Mouse (Mus musculus) layer of hippocampus, postnatal 36 days (tissue): ENCODE measurements around the gene Tmem88. TPM values are rescaled to one million over a fixed set of nuclear protein-coding genes. Genes with fewer than 3 reads are reported as not detected.

Experiments used
- DNase-seq, 2 experiments: peaks; one replicate each; pipeline ENCODE4 v3.0.0; 2022
- total RNA-seq, 2 experiments: library from RNA; stranded (reverse); gene quantifications; 2 replicates each; pipeline ENCODE4 v1.2.3; 2021

Gene Tmem88
- total RNA-seq = 1 to 10 TPM; 1.8 to 2.6 TPM

DNA sequence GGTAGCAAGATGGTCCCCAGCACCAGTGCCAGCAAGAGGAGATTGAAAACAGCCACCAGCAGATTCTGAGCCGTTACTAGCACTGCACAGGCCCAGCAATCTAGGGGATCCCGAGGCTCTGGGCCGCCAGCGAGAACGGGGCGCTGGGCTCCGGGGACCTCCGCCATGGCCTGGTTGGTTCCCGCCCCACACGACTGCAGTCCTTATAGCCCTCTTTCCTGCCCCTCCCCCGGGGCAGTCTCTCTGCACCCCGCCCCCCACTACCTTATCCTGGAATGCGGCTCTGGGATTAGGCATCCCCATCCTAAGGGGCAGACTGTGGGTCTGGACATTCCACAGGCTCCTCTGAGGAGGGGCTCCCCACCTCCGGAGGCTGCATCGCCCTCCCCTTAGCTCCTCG is at the start of gene Tmem88:
Gene Tmem88 (minus strand): TSS at position 176 of the 400 bp plus-strand sequence.
- no peak for DNase-seq

GRCm38 (mm10) chr11:69447299-69447698 is 49.3 kb upstream of the Tmem88 start:
- no peak for DNase-seq

DNA sequence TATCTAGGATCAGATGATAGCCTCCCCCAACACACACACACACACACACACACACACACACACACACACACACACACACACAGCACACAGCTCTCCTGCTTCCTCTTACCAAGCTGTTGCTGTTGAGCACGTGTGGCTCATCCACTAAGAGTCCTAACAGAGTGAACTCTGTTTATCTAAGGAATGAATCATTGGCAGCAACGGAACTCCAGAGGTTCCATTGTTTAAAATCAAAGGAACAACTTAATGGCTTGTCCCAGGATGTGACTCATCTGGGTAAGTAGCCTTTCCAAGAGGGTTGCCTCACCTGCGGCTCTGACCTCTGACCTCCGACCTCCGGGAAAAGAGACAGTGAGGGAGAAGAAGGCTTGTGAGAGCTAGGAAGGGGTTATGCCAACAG is 45.3 kb upstream of the Tmem88 start:
- DNase-seq = no peak

GRCm38 (mm10) chr11:69437291-69437690 is 39.3 kb upstream of the Tmem88 start:
- no peak for DNase-seq

DNA sequence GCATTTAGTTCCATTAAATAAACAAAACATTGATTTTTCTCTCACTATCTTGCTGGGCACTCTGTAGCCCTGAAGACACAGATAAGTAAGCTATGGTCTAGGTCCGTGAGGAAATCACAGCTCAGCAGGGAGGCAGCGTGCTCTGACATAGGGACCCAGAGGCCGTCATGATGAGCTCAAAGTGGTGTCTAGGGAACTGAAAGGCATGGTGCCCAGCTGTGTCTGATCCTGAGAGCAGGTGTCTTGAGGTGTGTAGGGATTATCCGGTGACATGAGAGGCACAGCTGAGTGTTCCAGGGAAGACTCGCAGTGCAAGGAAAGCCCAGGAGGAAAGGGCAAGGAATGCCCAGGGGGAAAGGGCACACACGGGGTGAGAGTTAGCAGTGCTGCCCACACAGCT is 35.2 kb upstream of the Tmem88 start:
- DNase-seq = no peak

DNA sequence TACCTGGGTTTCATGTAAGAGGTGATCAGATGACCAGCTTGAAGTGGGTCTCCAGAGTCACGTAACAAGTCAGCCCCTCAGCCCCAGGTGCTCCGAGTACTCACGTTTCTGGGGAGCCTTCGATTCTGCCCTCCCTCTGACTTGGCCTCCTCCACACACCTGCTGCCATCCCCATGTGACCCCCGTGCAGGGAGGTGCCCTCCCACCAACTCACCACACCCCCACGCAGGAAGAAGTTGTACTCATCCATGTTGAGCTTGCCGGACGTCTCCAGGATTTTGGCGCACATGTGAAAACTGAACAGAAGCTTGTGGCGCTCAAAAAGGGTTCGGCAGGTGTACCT is 34.6 kb upstream of the Tmem88 start:
- no peak for DNase-seq

DNA sequence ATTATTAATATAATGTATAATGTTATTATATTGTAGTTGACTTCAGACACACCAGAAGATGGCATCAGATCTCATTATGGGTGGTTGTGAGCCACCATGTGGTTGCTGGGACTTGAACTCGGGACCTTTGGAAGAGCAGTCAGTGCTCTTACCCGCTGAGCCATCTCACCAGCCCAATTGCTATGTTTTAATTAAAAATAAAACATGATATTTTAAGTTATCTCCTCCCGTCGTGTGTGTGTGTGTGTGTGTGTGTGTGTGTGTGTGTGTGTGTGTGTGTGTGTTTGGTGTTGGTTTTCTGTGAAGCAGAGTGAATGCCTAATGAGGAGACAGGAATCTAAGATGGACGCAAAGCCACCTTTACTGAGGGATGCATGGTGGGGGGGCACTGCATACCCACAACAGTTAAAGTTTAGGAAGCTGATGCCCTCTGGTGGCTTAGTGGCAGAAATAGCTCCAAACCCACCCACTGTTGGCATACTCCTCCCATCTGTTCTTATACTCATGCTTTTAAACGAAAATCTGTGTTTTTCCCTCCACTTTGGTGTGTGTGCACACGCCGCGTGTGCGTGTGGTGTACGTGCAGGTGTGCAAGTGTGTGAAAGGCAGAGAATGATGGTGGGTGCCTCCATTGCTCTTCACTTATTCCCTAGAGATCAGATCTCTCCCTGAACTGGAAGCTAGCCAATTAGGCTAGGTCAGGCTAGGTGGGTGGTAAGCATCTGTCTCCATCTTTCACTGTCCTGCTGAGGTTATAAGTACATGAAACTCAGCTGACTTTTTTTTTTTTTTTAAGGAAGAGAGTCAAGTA is 34.0 kb upstream of the Tmem88 start:
- DNase-seq = peak; percentile 61 to 65

- no peak for DNase-seq
These were observed 32.6 kb upstream of the Tmem88 start for GRCm38 (mm10) chr11:69430631-69431030.

DNA sequence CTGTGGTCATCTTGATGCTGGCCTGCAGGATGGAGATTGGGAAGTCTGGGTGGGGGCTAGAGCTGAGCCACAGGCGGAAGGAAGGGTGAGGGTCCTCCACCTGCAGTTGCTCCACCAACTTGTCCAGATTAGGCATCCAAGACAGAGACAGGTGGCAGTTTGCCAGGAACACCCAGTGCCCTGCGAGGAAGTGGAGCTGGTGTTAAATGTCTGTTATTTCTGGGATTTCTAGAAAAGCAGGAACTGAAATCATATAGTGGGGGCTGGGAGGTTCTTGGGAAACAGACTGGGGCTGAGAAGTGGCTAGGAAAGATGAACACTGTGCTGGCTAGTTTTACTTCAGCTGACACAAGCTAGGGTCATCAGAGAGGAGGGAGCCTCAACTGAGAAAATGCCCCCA is 31.3 kb upstream of the Tmem88 start:
- no peak for DNase-seq

- no peak for DNase-seq
These were observed 30.7 kb upstream of the Tmem88 start for GRCm38 (mm10) chr11:69428751-69429150.

- no peak for DNase-seq
These were observed 28.2 kb upstream of the Tmem88 start for GRCm38 (mm10) chr11:69426246-69426645.

- no peak for DNase-seq
These were observed 25.9 kb upstream of the Tmem88 start for GRCm38 (mm10) chr11:69423885-69424284.

- no peak for DNase-seq
These were observed 24.8 kb upstream of the Tmem88 start for GRCm38 (mm10) chr11:69422842-69423241.

GRCm38 (mm10) chr11:69421131-69421977 is 23.3 kb upstream of the Tmem88 start:
- DNase-seq = no peak

- no peak for DNase-seq
These were observed 22.5 kb upstream of the Tmem88 start for GRCm38 (mm10) chr11:69420554-69421000.

GRCm38 (mm10) chr11:69419813-69420553 is 21.9 kb upstream of the Tmem88 start:
- DNase-seq = no peak

DNA sequence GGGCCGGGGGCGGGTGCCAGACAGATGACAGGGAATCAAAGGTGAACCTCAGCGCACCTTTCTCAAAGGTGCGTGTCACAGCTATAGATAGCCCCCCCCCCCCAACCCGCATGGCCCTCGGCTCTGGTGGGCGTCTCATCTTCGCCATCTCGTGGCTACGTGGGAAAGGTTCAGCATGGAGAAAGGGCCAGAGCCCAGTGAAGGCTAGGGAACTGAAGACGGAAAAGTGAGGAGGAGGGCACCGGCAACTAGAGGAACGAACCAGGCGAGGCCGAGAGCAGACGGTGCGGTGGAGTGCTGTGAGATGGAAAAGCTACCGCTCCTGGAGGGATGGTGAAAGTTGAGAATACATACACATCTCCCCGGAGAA is 21.4 kb upstream of the Tmem88 start:
- DNase-seq = no peak

- DNase-seq = peak; percentile 89 to 90
These were observed 20.7 kb upstream of the Tmem88 start for GRCm38 (mm10) chr11:69418481-69419442.

- DNase-seq = peak; percentile 86
These were observed 19.7 kb upstream of the Tmem88 start for GRCm38 (mm10) chr11:69417449-69418384.

- DNase-seq = no peak
These were observed 19.0 kb upstream of the Tmem88 start for GRCm38 (mm10) chr11:69416921-69417448.
